Mouse (Mus musculus) thymus, adult 2 months (tissue): Measurements from ENCODE around the gene Nup98.

Source experiments
- CTCF ChIP-seq: fragments of 200-500 bp; IDR thresholded peaks from 2 replicates; pipeline ENCODE4 v1.5.1; 2012; ENCODE audit warnings: mild to moderate bottlenecking, control low read depth, low read length, moderate library complexity, borderline replicate concordance; ENCODE audit not compliant: control insufficient read depth, poor library complexity, insufficient read depth; ENCODE audit errors: extremely low read depth
- POLR2A ChIP-seq: fragments of 200-500 bp; IDR thresholded peaks from 2 replicates; pipeline ENCODE4 v1.6.1; 2012; ENCODE audit warnings: mild to moderate bottlenecking, low read length, control low read depth, moderate library complexity; ENCODE audit not compliant: control insufficient read depth, poor library complexity, insufficient read depth; ENCODE audit errors: extremely low read depth

GRCm38 (mm10) chr7:102244782-102245535 lies 35.0 kb upstream of the Nup98 start:
- TF ChIP-seq POLR2A: no peak
- TF ChIP-seq CTCF: no peak
